Mouse (Mus musculus): Measurements from ENCODE around the gene Vwa5b2.

DNA sequence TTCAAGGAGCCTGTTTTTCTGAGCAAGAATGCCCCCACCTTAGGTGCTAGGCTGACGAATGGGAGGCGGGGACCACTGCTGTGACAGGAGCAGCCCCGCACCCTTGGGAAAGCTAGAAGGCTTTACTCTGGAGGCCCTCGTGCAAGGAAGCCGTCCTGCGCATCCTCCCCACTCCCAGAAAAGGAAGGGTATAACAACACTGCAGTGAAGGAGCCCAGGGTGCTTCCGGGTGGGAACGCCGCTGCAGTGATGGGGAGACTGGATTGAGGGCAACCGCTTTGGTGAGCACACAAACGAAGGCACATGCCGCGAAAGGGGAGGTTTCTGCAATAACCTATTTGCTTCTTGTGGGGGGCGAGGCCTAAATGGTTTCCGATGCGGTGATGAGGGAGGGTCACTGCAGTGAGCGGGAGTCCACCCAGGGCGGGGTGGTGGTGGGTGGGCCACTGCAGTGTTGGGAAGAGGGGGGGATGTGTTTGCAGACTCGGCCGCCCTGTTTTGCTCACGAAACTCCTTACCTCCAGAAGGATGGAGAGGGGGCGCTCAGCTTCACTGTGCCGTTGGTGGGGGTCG is at the start of gene Vwa5b2:
- no peak for TF ChIP-seq CTCF (IDR thresholded peaks at IDR 0.05; ENCODE audit: borderline replicate concordance, extremely low read depth, insufficient read depth, insufficient read length)
- no peak for TF ChIP-seq POLR2A (IDR thresholded peaks at IDR 0.05; ENCODE audit: borderline replicate concordance, extremely low read depth, insufficient read depth, insufficient read length, poor library complexity, severe bottlenecking)
